Mouse (Mus musculus) hindbrain, embryonic 11.5 days (tissue): ENCODE data around the gene Trp53i13. TPM values are rescaled to one million over a fixed set of nuclear protein-coding genes. Genes with fewer than 3 reads are reported as not detected.

Experiments used
- ATAC-seq: fragments of 200-750 bp; cut with Nextera tagmentation; 2 replicates; pipeline ENCODE4 v1.8.0; 2017; ENCODE audit warnings: mild to moderate bottlenecking, moderate TSS enrichment, moderate library complexity; ENCODE audit not compliant: low FRiP score
- DNase-seq: peaks from one replicate; pipeline ENCODE4 v3.0.0-alpha.2; 2015; ENCODE audit warnings: low spot score
- H3K27ac ChIP-seq: fragments of 300-500 bp; sonication (generic); 2 replicates; pipeline ENCODE4 v1.5.1; 2014; ENCODE audit warnings: mild to moderate bottlenecking, low read depth, low read length
- H3K27me3 ChIP-seq: fragments of 300-500 bp; sonication (generic); 2 replicates; pipeline ENCODE4 v1.6.1; 2014; ENCODE audit warnings: mild to moderate bottlenecking, low read length, moderate library complexity, mixed read lengths; ENCODE audit not compliant: control insufficient read depth, insufficient read depth
- H3K36me3 ChIP-seq: fragments of 300-500 bp; sonication (generic); 2 replicates; pipeline ENCODE4 v1.6.1; 2014; ENCODE audit warnings: mild to moderate bottlenecking, low read length, moderate library complexity, mixed read lengths; ENCODE audit not compliant: control insufficient read depth, insufficient read depth
- H3K4me1 ChIP-seq: fragments of 300-500 bp; sonication (generic); replicated peaks from 2 replicates; pipeline ENCODE4 v1.6.1; 2014; ENCODE audit warnings: low read length, mixed read lengths; ENCODE audit not compliant: control insufficient read depth, insufficient read depth
- H3K4me2 ChIP-seq: fragments of 300-500 bp; sonication (generic); replicated peaks from 2 replicates; pipeline ENCODE4 v1.6.1; 2014; ENCODE audit warnings: mild to moderate bottlenecking, low read depth, low read length
- H3K4me3 ChIP-seq: fragments of 300-500 bp; sonication (generic); 2 replicates; pipeline ENCODE4 v1.5.1; 2014; ENCODE audit warnings: low read depth, low read length
- H3K9ac ChIP-seq: fragments of 300-500 bp; sonication (generic); 2 replicates; pipeline ENCODE4 v1.6.1; 2014; ENCODE audit warnings: low read depth, low read length
- H3K9me3 ChIP-seq: fragments of 300-500 bp; sonication (generic); 2 replicates; pipeline ENCODE4 v1.6.1; 2016; ENCODE audit warnings: low read length; ENCODE audit not compliant: control insufficient read depth
- WGBS: fragments of 180-500 bp; shearing (Covaris S2); extraction: QIAGEN DNeasy Blood & Tissue Kit; methylation state at CpG from one replicate; pipeline ENCODE4 v1.1.7; 2014; 5-methylcytosine and 5-hydroxymethylcytosine counted together
- polyA plus RNA-seq: library from polyadenylated mRNA; unstranded; fragments of >200 nt; fragmentation: Nextera tagmentation; extraction: Ambion mirVana; gene quantifications from 2 replicates; pipeline ENCODE4 v1.2.1, GENCODE M21; 2014

The Trp53i13 gene
- polyA plus RNA-seq, 1 experiment from 2014 or later = 27.7 TPM

- ATAC-seq = no peak
- peaks cover 37% of the 10 kb centered on the region for H3K27me3 ChIP-seq
Measured at GRCm38 (mm10) chr11:77463786-77464185, 52.0 kb downstream of the Trp53i13 start.

GRCm38 (mm10) chr11:77463101-77463445 is 52.7 kb downstream of the Trp53i13 start:
- DNase-seq (no peak), ATAC-seq (no peak)
- Histone ChIP-seq H3K4me1 (peaks cover 7% of the 10 kb centered on the region; the same call in 1 of the 2 replicates), H3K9me3 (no peaks in the 10 kb centered on the region), H3K27me3 (peaks cover 36% of the 10 kb centered on the region), H3K27ac (no peak overlapping the region), H3K4me3 (no peak overlapping the region), H3K9ac (no peak overlapping the region), H3K4me2 (peak overlapping the region; percentile 87; the same call in 1 of the 2 replicates), H3K36me3 (no peaks in the 10 kb centered on the region)
- 50% methylated on average over 8 of the region's 8 CpGs for WGBS

More at GRCm38 (mm10) chr11:77463786-77464185, 52.0 kb downstream of the Trp53i13 start:
- Histone ChIP-seq H3K9me3 (no peaks in the 10 kb centered on the region), H3K9ac (no peak overlapping the region), H3K27ac (no peak overlapping the region), H3K4me3 (no peak overlapping the region), H3K36me3 (no peaks in the 10 kb centered on the region), H3K4me2 (no peak overlapping the region), H3K4me1 (peaks cover 7% of the 10 kb centered on the region; the same call in 1 of the 2 replicates)
- no peak for DNase-seq
- WGBS = 74% methylated on average over 10 of the region's 10 CpGs

- H3K9me3 ChIP-seq = no peaks in the 10 kb centered on the region
- peaks cover 31% of the 10 kb centered on the region for H3K27me3 ChIP-seq
- H3K4me2 ChIP-seq = peak within 1 kb of the TSS; percentile 87
- peak; percentile 76 for DNase-seq
- peaks cover 2% of the 10 kb centered on the region; the same call in 1 of the 2 replicates for H3K4me1 ChIP-seq
- no peak within 1 kb of the TSS for H3K27ac ChIP-seq
- peak within 1 kb of the TSS; percentile 36 for H3K4me3 ChIP-seq
- WGBS = under 1% methylated on average over 57 of the region's 73 CpGs
- peak within 1 kb of the TSS; percentile 29; the same call in 1 of the 2 replicates for H3K9ac ChIP-seq
- no peaks in the 10 kb centered on the region for H3K36me3 ChIP-seq
- peak; percentile 63; the same call in 1 of the 2 replicates for ATAC-seq
Measured at GRCm38 (mm10) chr11:77462283-77463100, 53.3 kb downstream of the Trp53i13 start, which contains the start of gene Coro6. Coro6 (plus strand) TSS chr11:77462411.

GRCm38 (mm10) chr11:77461856-77462255 is 53.9 kb downstream of the Trp53i13 start:
- 4% methylated on average over 6 of the region's 6 CpGs for WGBS
- H3K9ac ChIP-seq = no peak overlapping the region; the same call in 1 of the 2 replicates
- H3K4me2 ChIP-seq = peak overlapping the region; percentile 87
- peak overlapping the region; percentile 36 for H3K4me3 ChIP-seq
- H3K27me3 ChIP-seq = peaks cover 25% of the 10 kb centered on the region
- peaks cover 2% of the 10 kb centered on the region; the same call in 1 of the 2 replicates for H3K4me1 ChIP-seq
- DNase-seq (no peak), ATAC-seq (no peak)
- no peak overlapping the region for H3K27ac ChIP-seq
- H3K9me3 ChIP-seq = no peaks in the 10 kb centered on the region
- H3K36me3 ChIP-seq = no peaks in the 10 kb centered on the region

Other genes with a start within 250 kb of the Trp53i13 start
- 0.14 and 0.22 TPM in 2 replicates for gene Coro6, start 53.6 kb downstream of the Trp53i13 start, polyA plus RNA-seq
- gene Ankrd13b, start 26.3 kb downstream of the Trp53i13 start, polyA plus RNA-seq = 13.1 and 13.9 TPM in 2 replicates
- 12.6 and 18.6 TPM in 2 replicates for gene Git1, start 22.4 kb downstream of the Trp53i13 start, polyA plus RNA-seq
- gene Abhd15, start 859 bp downstream of the Trp53i13 start, polyA plus RNA-seq = 2.1 and 3.0 TPM in 2 replicates
- 0.13 TPM in 1 of 2 replicates, not detected in the other for gene Gm10392, start 3.2 kb upstream of the Trp53i13 start, polyA plus RNA-seq
- 20.4 and 26.3 TPM in 2 replicates for gene Taok1, start 91.8 kb upstream of the Trp53i13 start, polyA plus RNA-seq
- gene Nufip2, start 170.2 kb upstream of the Trp53i13 start, polyA plus RNA-seq = 5.0 and 15.3 TPM in 2 replicates
- 2.7 and 4.0 TPM in 2 replicates for gene Cryba1, start 209.3 kb upstream of the Trp53i13 start, polyA plus RNA-seq
- 22.7 and 29.2 TPM in 2 replicates for gene Myo18a, start 247.3 kb upstream of the Trp53i13 start, polyA plus RNA-seq